Mouse (Mus musculus) thymus, postnatal 10 days (tissue): ENCODE results near the gene Atp5h.

Source experiments
- DNase-seq, 2 experiments: peaks; one replicate each; pipeline ENCODE4 v3.0.0; 2021; ENCODE audit warnings: low spot score in 2 of 2

Gene Atp5h

DNA sequence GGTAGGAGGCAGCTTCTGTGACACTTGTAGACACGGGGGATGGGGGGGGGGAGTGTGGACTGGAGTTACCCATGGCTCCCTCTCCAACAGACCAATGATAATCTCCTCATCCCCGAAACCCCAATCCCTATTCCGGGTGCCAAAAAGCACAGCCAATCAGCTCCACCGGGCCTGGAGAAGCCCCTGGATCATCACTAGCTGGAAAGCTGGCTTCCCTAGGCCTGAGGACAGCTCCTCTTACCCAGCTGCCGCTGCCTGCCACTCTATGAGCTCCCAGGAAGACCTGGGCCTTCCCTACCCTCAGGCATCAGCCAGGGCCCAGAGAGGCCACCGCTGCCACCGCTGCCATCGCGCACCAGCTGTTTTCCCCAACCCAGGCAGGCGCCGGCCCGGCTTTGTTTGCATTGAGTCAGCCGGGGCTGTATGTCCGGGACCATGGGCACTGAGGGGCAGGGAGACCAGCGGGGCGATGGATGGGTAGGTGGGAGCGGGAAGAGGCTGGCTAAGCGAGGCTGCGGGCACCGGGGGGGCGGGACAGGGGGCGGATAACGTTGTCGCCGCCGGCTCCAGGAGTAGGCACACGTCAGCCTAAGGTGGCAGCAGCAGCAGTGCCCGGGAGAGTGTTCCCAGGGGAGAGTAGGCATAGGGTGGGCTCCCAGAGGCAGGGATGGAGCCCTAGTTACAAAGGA lies 52.9 kb downstream of the Atp5h start:
- peak; percentile 27 to 35 for DNase-seq

GRCm38 (mm10) chr11:115366039-115366705 lies 53.6 kb downstream of the Atp5h start:
- DNase-seq, result no peak
